Mouse (Mus musculus) ES-E14 (cell line): ENCODE measurements around the gene Olfr766-ps1.

Source experiments
- HCFC1 ChIP-seq: IDR thresholded peaks from 2 replicates; pipeline ENCODE4 v1.6.1; 2012; ENCODE audit warnings: low read length, inconsistent platforms, borderline replicate concordance; ENCODE audit not compliant: insufficient read depth
- ZC3H11A ChIP-seq: IDR thresholded peaks from 2 replicates; pipeline ENCODE4 v1.6.1; 2012; ENCODE audit warnings: low read depth, mild to moderate bottlenecking, inconsistent platforms, low read length, borderline replicate concordance
- ZNF384 ChIP-seq: IDR thresholded peaks from 2 replicates; pipeline ENCODE4 v1.6.1; 2012; ENCODE audit warnings: low read depth, low read length, inconsistent platforms

- no peak for TF ChIP-seq HCFC1
- no peak for TF ChIP-seq ZNF384
- TF ChIP-seq ZC3H11A: no peak
These were observed 40.4 kb downstream of the Olfr766-ps1 start for GRCm38 (mm10) chr10:129028343-129028742.
